Mouse (Mus musculus) embryonic fibroblast, embryonic 13.5 days (primary cell): Measurements from ENCODE around the gene Acd.

ENCODE experiments used
- CTCF ChIP-seq: IDR thresholded peaks from 2 replicates; pipeline ENCODE4 v1.5.1; 2011; ENCODE audit warnings: mild to moderate bottlenecking, control low read depth, low read length, moderate library complexity, borderline replicate concordance; ENCODE audit not compliant: insufficient read depth
- POLR2A ChIP-seq: IDR thresholded peaks from 2 replicates; pipeline ENCODE4 v1.6.1; 2011; ENCODE audit warnings: low read depth, mild to moderate bottlenecking, control low read depth, low read length, moderate library complexity

DNA sequence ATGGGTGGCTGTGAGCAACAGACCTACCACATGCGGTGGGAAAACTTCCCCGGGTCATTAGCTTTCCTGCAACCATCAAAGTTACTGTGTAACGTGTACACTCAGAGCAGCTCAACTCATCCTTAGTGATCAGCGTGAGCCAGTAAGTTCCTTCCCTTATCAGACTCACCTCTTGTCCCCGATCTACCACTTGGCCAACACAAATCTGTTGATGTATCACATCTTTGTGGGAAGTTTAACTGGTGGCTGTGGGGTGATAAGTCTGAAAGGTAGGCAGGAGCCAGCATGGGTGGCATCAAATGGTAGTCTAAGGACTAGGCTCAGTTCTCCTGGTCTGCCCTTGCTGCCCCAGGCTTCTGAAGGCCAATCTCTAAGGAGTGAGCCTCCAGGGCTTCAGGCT is 31.3 kb upstream of the Acd start:
- no peak for TF ChIP-seq CTCF
- no peak for TF ChIP-seq POLR2A
